Mouse (Mus musculus) kidney, embryonic 16.5 days (tissue): ENCODE measurements around the gene Crybg2. TPM values are rescaled to one million over a fixed set of nuclear protein-coding genes. Genes with fewer than 3 reads are reported as not detected.

Source experiments
- ATAC-seq: fragments of 200-750 bp; cut with Nextera tagmentation; 2 replicates; pipeline ENCODE4 v1.8.0; 2017; ENCODE audit warnings: moderate TSS enrichment; ENCODE audit not compliant: low FRiP score, low TSS enrichment
- H3K27ac ChIP-seq: fragments of 300-500 bp; sonication (generic); 2 replicates; pipeline ENCODE4 v1.5.1; 2014; ENCODE audit warnings: low read length
- H3K27me3 ChIP-seq: fragments of 300-500 bp; sonication (generic); 2 replicates; pipeline ENCODE4 v1.6.1; 2014; ENCODE audit warnings: low read length, control low read depth, mixed read lengths; ENCODE audit not compliant: insufficient read depth
- H3K36me3 ChIP-seq: fragments of 300-500 bp; sonication (generic); 2 replicates; pipeline ENCODE4 v1.6.1; 2014; ENCODE audit warnings: low read length, control low read depth, mixed read lengths; ENCODE audit not compliant: insufficient read depth
- H3K4me1 ChIP-seq: fragments of 300-500 bp; sonication (generic); 2 replicates; pipeline ENCODE4 v1.6.1; 2014; ENCODE audit warnings: low read length, control low read depth, mixed read lengths; ENCODE audit not compliant: insufficient read depth
- H3K4me2 ChIP-seq: fragments of 300-500 bp; sonication (generic); replicated peaks from 2 replicates; pipeline ENCODE4 v1.6.1; 2014; ENCODE audit warnings: low read depth, low read length
- H3K4me3 ChIP-seq: fragments of 300-500 bp; sonication (generic); 2 replicates; pipeline ENCODE4 v1.5.1; 2014; ENCODE audit warnings: mild to moderate bottlenecking, low read length
- H3K9ac ChIP-seq: fragments of 300-500 bp; sonication (generic); replicated peaks from 2 replicates; pipeline ENCODE4 v1.6.1; 2014; ENCODE audit warnings: low read length
- H3K9me3 ChIP-seq: fragments of 300-500 bp; sonication (generic); 2 replicates; pipeline ENCODE4 v1.6.1; 2016; ENCODE audit warnings: low read length, control low read depth
- WGBS: fragments of 180-500 bp; shearing (Covaris S2); extraction: QIAGEN DNeasy Blood & Tissue Kit; methylation state at CpG from one replicate; pipeline ENCODE4 v1.1.7; 2014; 5-methylcytosine and 5-hydroxymethylcytosine counted together
- polyA plus RNA-seq: library from polyadenylated mRNA; unstranded; fragments of >200 nt; fragmentation: Nextera tagmentation; extraction: Ambion mirVana; gene quantifications from 2 replicates; pipeline ENCODE4 v1.2.1, GENCODE M21; 2015

Crybg2 gene
- polyA plus RNA-seq, 1 experiment from 2014 or later: 4.2 TPM

DNA sequence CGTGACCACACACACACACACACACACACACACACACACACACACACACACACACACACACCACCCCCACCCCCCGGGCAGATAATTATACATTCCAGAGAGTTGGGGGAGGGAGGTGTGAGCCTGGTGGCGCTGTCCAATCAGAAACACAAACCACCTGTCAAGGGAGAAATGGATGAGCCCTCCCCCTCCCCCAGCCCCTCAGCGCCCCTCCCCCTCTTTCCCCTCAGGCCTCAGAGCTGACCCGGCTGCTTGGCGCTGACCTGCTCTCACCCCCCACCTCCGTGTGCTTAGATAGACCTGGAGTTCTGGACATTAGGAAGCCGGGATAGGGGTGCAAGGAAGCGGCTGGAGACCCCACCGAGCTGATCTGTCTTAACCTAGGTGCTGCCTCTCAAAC lies 41.4 kb upstream of the Crybg2 start:
- ATAC-seq: no peak
- H3K9ac ChIP-seq: no peak overlapping the region
- H3K36me3 ChIP-seq: no peaks in the 10 kb centered on the region
- no peak overlapping the region for H3K27ac ChIP-seq
- WGBS: under 1% methylated on average over 9 of the region's 10 CpGs
- H3K4me1 ChIP-seq: peaks cover 35% of the 10 kb centered on the region
- no peaks in the 10 kb centered on the region for H3K9me3 ChIP-seq
- no peak overlapping the region for H3K4me2 ChIP-seq
- peaks cover 36% of the 10 kb centered on the region for H3K27me3 ChIP-seq
- no peak overlapping the region for H3K4me3 ChIP-seq

GRCm38 (mm10) chr4:134019641-134020351 lies 40.8 kb upstream of the Crybg2 start:
- Histone ChIP-seq H3K4me2 (no peak overlapping the region), H3K27ac (no peak overlapping the region), H3K9me3 (no peaks in the 10 kb centered on the region), H3K27me3 (peaks cover 36% of the 10 kb centered on the region), H3K36me3 (no peaks in the 10 kb centered on the region), H3K9ac (no peak overlapping the region), H3K4me3 (no peak overlapping the region), H3K4me1 (peaks cover 35% of the 10 kb centered on the region)
- 2% methylated on average over 16 of the region's 16 CpGs for WGBS
- ATAC-seq: no peak

GRCm38 (mm10) chr4:134020621-134021020 lies 40.0 kb upstream of the Crybg2 start:
- 4% methylated on average over 11 of the region's 11 CpGs for WGBS
- ATAC-seq: no peak
- H3K4me2 ChIP-seq: no peak overlapping the region

GRCm38 (mm10) chr4:134025802-134026201 lies 34.8 kb upstream of the Crybg2 start:
- Histone ChIP-seq H3K9ac (no peak overlapping the region), H3K27ac (no peak overlapping the region), H3K27me3 (no peaks in the 10 kb centered on the region), H3K4me1 (no peaks in the 10 kb centered on the region), H3K4me2 (no peak overlapping the region), H3K9me3 (peaks cover 4% of the 10 kb centered on the region; the same call in 1 of the 2 replicates), H3K4me3 (no peak overlapping the region), H3K36me3 (no peaks in the 10 kb centered on the region)
- 58% methylated on average over 9 of the region's 9 CpGs for WGBS
- ATAC-seq: no peak

More at GRCm38 (mm10) chr4:134020621-134021020, 40.0 kb upstream of the Crybg2 start:
- H3K9ac ChIP-seq: no peak overlapping the region
- H3K27me3 ChIP-seq: peaks cover 36% of the 10 kb centered on the region
- H3K9me3 ChIP-seq: no peaks in the 10 kb centered on the region
- H3K27ac ChIP-seq: no peak overlapping the region
- H3K4me1 ChIP-seq: peaks cover 35% of the 10 kb centered on the region
- no peaks in the 10 kb centered on the region for H3K36me3 ChIP-seq
- H3K4me3 ChIP-seq: no peak overlapping the region

- Histone ChIP-seq H3K27me3 (no peaks in the 10 kb centered on the region), H3K4me3 (no peak overlapping the region), H3K36me3 (no peaks in the 10 kb centered on the region), H3K4me1 (no peaks in the 10 kb centered on the region), H3K4me2 (no peak overlapping the region), H3K9me3 (no peaks in the 10 kb centered on the region), H3K9ac (no peak overlapping the region), H3K27ac (no peak overlapping the region)
- WGBS: 7% methylated on average over 16 of the region's 16 CpGs
- peak; percentile 59; the same call in 1 of the 2 replicates for ATAC-seq
These were observed 24.7 kb upstream of the Crybg2 start for GRCm38 (mm10) chr4:134035953-134036352.

DNA sequence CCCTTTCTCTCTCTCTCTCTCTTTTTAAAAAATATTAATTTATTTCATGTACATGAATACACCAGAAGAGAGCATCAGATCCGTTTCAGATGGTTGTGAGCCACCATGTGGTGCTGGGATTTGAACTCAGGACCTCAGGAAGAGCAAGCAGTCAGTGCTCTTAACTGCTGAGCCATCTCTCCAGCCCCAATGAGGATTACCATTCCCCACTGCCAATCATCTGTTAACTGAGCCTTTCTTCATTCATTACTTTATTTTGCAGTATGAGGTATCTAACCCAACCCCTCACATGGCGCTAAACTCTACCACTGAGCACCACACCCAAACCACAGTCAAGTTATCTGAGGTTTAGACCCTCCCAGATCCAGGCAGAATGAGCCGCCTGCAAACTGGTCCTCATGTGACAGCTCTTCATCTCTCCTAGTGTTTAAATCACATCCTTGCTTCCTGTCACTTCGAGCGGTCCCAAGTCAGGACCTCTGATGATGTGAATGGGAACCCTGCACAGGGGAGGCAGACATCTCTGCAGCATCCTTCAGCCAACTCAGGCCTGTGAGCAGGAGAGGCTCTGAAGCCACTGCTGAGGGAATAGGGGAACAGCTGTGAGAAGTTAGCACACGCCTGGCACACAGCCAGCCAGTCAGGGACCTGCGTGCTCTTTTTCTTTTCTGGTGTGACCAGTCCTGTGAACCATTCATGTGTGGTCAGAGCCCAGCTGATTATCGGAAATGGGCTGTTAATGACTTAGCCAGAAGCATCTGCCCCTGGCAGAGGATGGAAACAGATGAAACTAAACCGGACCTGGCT lies 19.1 kb upstream of the Crybg2 start:
- no peaks in the 10 kb centered on the region for H3K9me3 ChIP-seq
- H3K27ac ChIP-seq: no peak overlapping the region
- no peak overlapping the region for H3K4me2 ChIP-seq
- no peaks in the 10 kb centered on the region for H3K27me3 ChIP-seq
- no peak overlapping the region for H3K4me3 ChIP-seq
- no peak overlapping the region for H3K9ac ChIP-seq
- WGBS: 33% methylated on average over 9 of the region's 9 CpGs
- H3K4me1 ChIP-seq: peaks cover 7% of the 10 kb centered on the region; the same call in 1 of the 2 replicates
- no peaks in the 10 kb centered on the region for H3K36me3 ChIP-seq
- ATAC-seq: peak; percentile 65; the same call in 1 of the 2 replicates

- H3K9me3 ChIP-seq: no peaks in the 10 kb centered on the region
- H3K4me2 ChIP-seq: no peak overlapping the region
- no peak overlapping the region for H3K27ac ChIP-seq
- no peak for ATAC-seq
- no peaks in the 10 kb centered on the region for H3K36me3 ChIP-seq
- peaks cover 7% of the 10 kb centered on the region; the same call in 1 of the 2 replicates for H3K4me1 ChIP-seq
- H3K27me3 ChIP-seq: no peaks in the 10 kb centered on the region
- no peak overlapping the region for H3K4me3 ChIP-seq
- WGBS: 56% methylated on average over 2 of the region's 2 CpGs
- no peak overlapping the region for H3K9ac ChIP-seq
These were observed 17.6 kb upstream of the Crybg2 start for GRCm38 (mm10) chr4:134043041-134043440.

GRCm38 (mm10) chr4:134047648-134048047 lies 13.0 kb upstream of the Crybg2 start:
- no peaks in the 10 kb centered on the region for H3K4me1 ChIP-seq
- no peak overlapping the region for H3K4me2 ChIP-seq
- H3K9ac ChIP-seq: no peak overlapping the region
- 56% methylated on average over 5 of the region's 5 CpGs for WGBS
- ATAC-seq: no peak
- H3K27ac ChIP-seq: no peak overlapping the region
- no peaks in the 10 kb centered on the region for H3K9me3 ChIP-seq
- H3K27me3 ChIP-seq: no peaks in the 10 kb centered on the region
- H3K4me3 ChIP-seq: no peak overlapping the region
- no peaks in the 10 kb centered on the region for H3K36me3 ChIP-seq

DNA sequence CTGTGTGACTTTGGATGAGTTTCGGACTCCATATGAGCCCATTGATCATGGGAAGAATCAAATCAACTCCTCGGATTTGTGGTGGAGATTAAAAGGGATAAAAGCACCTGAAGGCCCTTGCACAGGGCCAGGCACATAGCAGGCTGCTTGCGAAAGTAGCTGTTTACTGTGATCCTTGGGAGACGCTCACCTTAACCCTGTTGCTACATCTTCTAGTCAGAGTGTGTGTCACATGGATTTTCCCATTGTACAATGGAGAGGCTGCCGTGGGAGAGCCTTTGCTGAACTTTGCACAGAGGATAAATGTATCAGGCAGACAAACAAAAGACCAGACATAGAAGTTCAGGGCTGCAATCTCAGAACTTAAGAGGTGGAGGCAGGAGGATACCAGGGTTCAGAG lies 8.7 kb upstream of the Crybg2 start:
- H3K4me2 ChIP-seq: no peak overlapping the region
- WGBS: 85% methylated on average over 5 of the region's 5 CpGs
- H3K27me3 ChIP-seq: no peaks in the 10 kb centered on the region
- no peak overlapping the region for H3K27ac ChIP-seq
- no peaks in the 10 kb centered on the region for H3K4me1 ChIP-seq
- no peak overlapping the region for H3K4me3 ChIP-seq
- no peak overlapping the region for H3K9ac ChIP-seq
- H3K36me3 ChIP-seq: no peaks in the 10 kb centered on the region
- no peak for ATAC-seq
- H3K9me3 ChIP-seq: no peaks in the 10 kb centered on the region

DNA sequence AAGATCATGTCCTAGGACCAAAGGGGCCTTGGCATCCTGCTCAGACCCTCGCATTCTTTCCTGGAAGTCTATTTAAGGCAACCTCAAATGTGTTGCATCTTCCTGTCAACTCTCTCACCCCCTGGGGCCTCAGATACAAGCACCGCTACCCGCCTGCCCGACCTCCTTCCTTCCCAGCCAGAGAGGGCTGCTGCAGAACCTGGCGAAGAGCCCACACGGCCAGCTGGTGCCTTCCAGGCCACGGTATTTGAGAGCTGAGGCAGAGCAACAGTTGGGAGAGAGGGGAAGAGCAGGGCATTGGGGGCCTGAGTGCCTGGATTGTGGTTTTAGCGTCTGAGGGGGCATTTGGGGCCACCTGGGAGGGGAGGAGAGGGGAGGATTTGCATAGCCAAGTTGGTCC lies 8.1 kb upstream of the Crybg2 start:
- Histone ChIP-seq H3K9me3 (no peaks in the 10 kb centered on the region), H3K36me3 (no peaks in the 10 kb centered on the region), H3K4me1 (no peaks in the 10 kb centered on the region), H3K9ac (no peak overlapping the region), H3K27me3 (no peaks in the 10 kb centered on the region), H3K4me2 (no peak overlapping the region), H3K27ac (no peak overlapping the region), H3K4me3 (no peak overlapping the region)
- ATAC-seq: no peak
- 25% methylated on average over 8 of the region's 8 CpGs for WGBS
